Mouse (Mus musculus) right cerebral cortex, adult 18-20 months (tissue): ENCODE results near the gene Cubn.

Source experiments
- DNase-seq: peaks from one replicate; pipeline ENCODE4 v3.0.0; 2022; ENCODE audit warnings: mixed read lengths

The Cubn gene

DNA sequence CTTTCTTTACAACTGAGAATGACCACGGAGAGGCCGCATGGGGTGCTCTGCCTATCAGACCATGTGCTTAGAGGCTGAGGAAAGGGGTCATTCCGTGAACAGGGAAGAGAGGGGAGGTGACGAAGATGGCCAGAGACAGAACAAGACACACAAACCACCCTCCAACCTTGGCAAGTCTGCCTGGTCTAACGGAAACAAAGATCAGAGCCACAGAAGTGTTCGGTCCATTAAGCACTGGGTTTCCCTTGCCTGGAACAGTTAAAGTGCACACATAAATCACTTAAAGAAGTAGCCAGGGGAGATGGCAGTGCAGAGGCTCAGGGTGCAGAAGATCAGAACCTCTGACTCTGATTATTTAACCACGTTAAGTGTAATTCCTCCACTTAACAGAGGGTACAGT is 257.7 kb downstream of the Cubn start:
- DNase-seq, result no peak

- no peak for DNase-seq
These were observed 258.3 kb downstream of the Cubn start for GRCm38 (mm10) chr2:13233254-13233835.

DNA sequence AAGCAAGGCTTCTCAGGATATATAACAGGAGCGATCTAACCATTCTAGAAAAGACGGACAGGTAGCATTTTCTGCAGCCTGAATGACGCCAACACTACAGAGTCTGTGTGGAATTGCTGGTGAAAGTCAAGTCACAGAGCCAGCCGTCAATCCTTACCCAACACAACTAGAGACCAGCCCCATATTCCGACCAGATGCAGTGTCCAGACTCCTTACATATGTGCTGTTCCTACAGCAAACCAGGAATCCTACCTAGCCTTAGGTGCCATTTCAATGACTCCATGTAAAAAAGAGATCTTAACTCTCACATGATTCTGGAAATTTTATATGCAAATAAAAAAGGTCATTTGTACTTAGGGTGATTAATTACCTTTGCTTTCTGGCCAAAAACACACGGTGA is 259.3 kb downstream of the Cubn start:
- no peak for DNase-seq

DNA sequence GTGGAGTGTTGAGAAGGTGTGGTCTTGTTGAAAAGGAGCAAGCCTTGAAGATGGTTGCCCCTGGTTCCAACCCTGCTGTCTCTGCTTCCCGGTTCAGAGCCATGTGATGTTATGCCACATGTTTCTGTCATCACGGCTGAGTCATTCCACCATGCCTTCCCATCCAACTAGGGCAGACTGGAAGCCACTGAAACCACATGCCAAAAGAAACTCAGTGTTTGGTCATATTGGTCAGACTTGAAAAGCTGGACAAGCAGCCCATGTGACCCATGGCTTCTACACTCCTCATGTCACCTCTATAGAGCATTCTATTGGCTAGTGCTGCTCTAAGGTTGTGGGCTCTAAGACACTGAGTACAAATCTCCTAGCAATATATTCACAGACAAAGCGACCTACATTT is 261.9 kb downstream of the Cubn start:
- DNase-seq, result no peak
